Mouse (Mus musculus) cortical plate, adult 2 months (tissue): Measurements from ENCODE around the gene Mrto4.

Experiments
- CTCF ChIP-seq: fragments of 200-500 bp; IDR thresholded peaks from 2 replicates; pipeline ENCODE4 v1.5.1; 2011; ENCODE audit warnings: mild to moderate bottlenecking, control low read depth, low read length; ENCODE audit not compliant: insufficient read depth; ENCODE audit errors: extremely low read depth
- POLR2A ChIP-seq: fragments of 200-500 bp; IDR thresholded peaks from 2 replicates; pipeline ENCODE4 v1.6.1; 2011; ENCODE audit warnings: mild to moderate bottlenecking, low read length, control low read depth; ENCODE audit not compliant: insufficient read depth; ENCODE audit errors: extremely low read depth

DNA sequence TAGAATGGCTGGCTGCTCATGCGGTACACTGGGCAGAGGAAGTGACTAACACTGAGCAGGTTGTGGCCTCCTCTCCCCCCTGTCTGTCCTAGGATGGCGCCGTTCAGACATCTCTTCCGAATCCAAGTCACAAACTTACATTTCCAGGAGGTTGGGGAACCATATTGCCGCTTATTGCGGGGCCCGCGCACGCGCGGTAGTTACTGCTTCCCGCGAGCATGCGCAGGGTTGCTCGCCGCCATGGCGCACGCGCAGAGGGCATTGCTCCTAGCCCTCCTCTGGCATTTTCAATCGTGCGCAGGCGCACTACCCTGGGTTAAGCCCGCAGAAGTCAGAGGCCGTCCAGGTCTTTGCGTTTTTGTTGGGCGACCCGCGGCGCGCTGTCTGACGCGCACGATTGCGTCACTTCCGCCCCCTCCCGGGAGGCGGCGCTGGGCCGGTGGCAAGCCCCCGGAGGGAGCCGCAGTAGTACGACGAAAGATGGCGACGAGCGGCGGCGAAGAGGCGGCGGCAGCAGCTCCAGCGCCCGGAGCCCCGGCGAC, 27.9 kb upstream of the Mrto4 start:
- TF ChIP-seq CTCF (no peak), POLR2A (peak; percentile 78)
